Mouse (Mus musculus) layer of hippocampus, adult 2 months (tissue): ENCODE measurements around the gene Rps6kb2. TPM values are rescaled to one million over a fixed set of nuclear protein-coding genes. Genes with fewer than 3 reads are reported as not detected.

Source experiments
- DNase-seq, 2 experiments: peaks; one replicate each; pipeline ENCODE4 v3.0.0; 2022; ENCODE audit warnings: low spot score in 2 of 2
- H3K27ac ChIP-seq: fragments of 200-600 bp; 2 replicates; pipeline ENCODE4 v1.8.1; 2022
- H3K4me3 ChIP-seq: fragments of 200-600 bp; 2 replicates; pipeline ENCODE4 v1.8.1; 2022; ENCODE audit warnings: mild to moderate bottlenecking
- CTCF ChIP-seq: fragments of 200-600 bp; conservative IDR thresholded peaks from 2 replicates; pipeline ENCODE4 v1.8.1; 2022; ENCODE audit warnings: antibody characterized with exemption, mild to moderate bottlenecking, moderate library complexity
- total RNA-seq, 2 experiments: library from RNA; stranded (reverse); gene quantifications; 2 replicates each; pipeline ENCODE4 v1.2.3; 2021

Rps6kb2 gene
- total RNA-seq, 2 experiments from 2014 or later = 42.5 to 47.9 TPM

DNA sequence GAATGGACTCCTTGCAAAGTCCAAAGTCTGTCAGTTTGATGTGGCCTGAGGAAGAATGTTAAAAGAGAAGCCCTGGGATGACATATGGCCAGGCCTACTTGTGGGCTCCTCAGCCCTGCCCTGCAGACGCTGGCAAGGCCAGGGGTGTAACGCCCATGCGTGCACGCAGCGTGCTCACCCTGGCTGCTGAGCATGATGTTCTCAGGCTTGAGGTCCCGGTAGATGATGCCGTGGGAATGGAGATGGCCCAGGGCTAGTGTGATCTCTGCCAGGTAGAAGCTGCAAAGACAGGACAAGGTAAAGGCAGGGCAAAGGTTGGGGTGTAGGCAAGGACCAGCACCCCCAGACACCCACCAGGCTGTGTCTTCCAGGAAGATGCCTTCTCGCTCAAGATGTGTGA lies 4.1 kb downstream of the Rps6kb2 start:
- Histone ChIP-seq H3K27ac (no peak overlapping the region), H3K4me3 (no peak overlapping the region)
- no peak for DNase-seq
- TF ChIP-seq CTCF = no peak

DNA sequence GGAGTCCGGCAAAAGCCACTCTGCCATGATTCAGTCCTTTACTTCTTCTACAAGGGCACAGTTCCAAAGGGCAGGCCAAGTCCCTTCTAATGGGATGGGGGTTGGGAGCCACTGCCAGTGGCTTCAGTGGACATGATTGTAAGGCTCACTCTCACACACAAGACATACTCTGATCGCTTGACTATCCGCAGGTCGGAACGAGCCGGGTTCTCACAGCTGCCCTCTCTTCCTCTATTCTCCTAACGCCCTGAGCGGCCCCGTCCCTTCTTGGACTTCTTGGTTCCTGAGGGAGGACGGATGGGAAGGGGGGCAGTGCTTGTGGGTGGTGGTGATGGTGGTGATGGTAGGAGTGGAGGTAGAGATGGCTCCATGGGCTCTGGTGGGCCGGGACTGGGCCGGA lies 6.4 kb downstream of the Rps6kb2 start:
- DNase-seq = no peak
- H3K27ac ChIP-seq = no peak overlapping the region
- no peak overlapping the region for H3K4me3 ChIP-seq
- TF ChIP-seq CTCF = no peak

DNA sequence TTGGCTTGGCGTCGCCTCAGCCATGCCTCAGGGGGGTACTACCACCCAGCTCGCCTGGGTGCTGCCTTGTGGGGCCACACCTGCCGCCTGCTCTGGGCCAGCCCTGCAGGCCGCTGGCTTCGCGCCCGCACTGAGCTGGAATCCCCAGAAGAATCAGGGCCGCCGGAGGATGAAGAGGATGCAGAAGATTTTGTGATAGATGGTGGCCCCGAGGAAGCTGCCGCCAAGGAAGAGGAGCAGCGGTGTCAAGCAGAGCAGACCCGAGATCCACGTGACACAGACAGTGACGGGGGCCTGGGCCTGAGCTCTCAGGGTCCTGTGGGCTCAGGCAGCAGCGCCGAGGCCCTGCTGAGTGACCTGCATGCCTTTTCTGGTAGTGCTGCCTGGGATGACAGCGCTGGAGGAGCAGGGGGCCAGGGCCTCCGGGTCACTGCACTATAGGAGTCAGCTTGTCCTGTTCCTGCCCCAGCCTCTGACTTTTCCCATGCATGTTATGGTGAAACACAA lies 7.0 kb downstream of the Rps6kb2 start:
- H3K27ac ChIP-seq = peak overlapping the region; percentile 23; the same call in 1 of the 2 replicates
- H3K4me3 ChIP-seq = no peak overlapping the region
- TF ChIP-seq CTCF = no peak
- DNase-seq = no peak

DNA sequence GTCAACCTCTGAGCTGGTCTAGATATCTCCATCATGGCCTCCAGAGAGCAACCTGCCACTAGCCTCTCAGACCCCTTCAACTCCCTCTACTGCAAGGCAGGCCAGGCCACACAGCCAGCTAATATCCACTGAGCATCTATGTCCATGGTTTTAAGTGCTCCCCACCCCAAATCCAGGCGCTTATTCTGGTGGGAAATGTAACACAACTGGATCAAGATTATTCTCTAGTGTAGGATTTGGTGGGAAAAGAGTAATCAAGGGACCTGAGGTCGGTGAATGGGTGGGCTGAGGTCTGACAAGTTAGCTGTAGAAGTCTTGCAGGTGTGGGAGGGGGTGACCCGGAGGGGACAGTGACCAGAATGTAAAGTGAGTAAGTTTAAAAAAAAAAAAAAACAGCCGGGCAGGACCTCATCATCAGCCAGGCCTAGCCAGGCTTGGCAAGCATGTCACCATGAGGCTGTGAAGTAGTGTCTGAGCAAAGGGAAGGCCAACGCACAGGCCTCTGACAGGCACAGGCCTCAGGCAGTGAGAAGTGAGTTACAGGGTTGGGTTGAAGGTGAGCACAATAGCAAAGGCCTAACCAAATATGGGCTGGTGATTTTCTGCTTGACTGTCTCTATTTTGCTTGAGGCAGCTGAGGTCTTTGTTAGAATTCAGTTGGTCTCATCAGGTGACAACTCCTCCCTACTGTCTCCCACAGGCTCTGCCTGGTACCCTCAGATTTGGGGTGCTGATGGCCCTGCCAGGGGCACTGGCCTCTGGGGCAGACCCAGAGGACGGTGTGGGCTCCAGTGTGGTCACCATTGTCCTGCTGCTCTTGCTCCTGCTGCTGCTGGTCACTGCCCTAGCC lies 7.7 kb downstream of the Rps6kb2 start:
- Histone ChIP-seq H3K4me3 (no peak overlapping the region), H3K27ac (peak overlapping the region; percentile 32)
- no peak for TF ChIP-seq CTCF
- DNase-seq = no peak

DNA sequence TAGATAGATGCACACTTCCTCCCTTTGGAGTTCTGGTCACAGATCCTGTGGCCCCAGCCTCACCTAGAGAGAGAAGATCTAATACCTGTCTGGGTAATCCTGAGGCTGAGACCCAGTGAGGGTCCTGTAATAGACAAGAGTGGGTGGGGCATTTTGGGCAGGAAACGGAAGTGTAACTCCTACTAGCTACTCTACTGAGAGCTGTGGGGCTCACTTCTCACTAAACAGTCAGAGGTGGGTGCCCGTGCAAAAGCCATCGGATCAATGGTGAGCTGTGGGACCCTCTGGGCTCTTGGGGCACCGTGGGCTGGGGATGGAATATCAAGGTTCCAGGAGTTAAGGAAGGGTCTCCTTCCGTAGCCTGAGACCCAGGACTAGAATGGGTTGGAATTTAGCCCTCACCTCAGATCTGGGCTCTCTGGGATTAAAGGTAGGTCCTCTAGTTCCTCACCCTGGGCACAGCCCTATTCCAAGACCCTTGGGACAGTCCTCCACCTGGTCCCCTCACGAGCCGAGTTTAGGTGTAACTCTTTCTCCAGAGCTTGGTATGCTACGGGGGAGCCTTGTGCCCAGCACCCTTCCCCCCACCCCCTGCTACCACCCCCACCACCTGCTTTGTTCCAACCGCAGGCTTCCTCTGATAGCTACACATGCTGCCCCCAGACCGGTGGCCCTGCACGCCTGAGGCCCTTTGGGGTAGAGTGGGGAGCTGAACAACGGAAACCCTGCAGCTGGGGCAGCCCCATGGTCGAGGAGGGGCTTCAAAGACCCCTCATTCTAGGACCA lies 8.5 kb downstream of the Rps6kb2 start:
- DNase-seq = no peak
- Histone ChIP-seq H3K4me3 (no peak overlapping the region), H3K27ac (peak overlapping the region; percentile 32)
- TF ChIP-seq CTCF = no peak

DNA sequence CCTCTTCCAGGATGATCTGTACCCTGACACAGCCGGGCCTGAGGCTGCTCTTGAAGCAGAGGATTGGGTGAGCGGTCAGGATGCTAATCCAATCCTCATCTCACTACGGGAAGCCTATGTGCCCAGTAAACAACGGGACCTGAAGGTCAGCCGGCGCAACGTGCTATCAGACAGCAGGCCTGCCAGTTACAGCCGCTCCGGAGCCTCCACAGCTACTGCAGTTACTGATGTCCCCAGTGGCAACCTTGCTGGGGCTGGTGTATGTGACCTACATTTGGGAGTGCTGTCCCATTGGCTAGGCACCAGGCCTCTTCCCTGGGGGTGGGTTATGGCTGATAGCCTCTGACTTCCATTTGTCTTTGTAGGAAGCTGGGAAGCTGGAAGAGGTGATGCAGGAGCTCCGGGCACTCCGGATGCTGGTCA lies 9.9 kb downstream of the Rps6kb2 start, which contains the start of gene Ptprcap:
Ptprcap (plus strand) TSS at position 373 of the 423 bp plus-strand sequence.
- Histone ChIP-seq H3K4me3 (no peak within 1 kb of the TSS), H3K27ac (peak within 1 kb of the TSS; percentile 48)
- TF ChIP-seq CTCF = no peak
- DNase-seq = no peak

DNA sequence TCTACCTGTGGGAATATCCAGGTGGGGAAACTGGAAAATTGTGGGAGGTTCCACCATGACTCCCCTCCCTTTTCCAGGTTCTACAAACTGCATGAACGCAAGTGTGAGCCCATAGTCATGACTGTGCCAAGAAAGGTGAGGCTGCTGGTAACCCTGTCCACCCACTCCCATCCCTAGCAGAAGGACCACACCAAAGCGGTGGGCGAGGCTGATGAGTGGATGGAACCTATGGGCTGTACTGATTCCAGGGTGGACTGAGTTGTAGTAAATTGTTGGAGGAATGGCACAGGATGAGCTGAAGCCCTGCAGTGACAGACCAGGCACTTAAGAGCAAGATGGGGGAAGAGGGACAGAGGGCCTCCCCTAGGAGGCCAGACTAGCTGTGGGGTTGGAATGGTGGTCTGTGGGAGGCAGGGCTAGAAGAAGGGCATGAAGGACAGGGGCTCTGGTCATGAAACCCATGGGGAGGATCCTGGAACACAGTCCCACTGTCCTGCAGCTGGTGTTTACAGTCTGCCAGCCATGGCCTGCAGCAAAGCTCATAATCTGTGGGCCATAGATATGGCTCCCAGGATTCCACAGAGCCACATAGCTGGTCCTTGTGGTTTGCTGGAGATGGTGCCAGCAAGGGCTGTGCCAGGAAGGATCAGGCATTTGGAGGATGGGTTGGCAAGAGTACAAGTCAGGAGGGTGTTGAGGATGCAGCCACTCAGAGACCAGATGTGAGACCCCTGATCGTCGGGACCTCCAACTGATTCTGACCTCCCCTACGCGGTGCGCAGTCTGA lies 10.5 kb downstream of the Rps6kb2 start:
- TF ChIP-seq CTCF = no peak
- DNase-seq = no peak
- Histone ChIP-seq H3K27ac (peak overlapping the region; percentile 48; the same call in 1 of the 2 replicates), H3K4me3 (no peak overlapping the region)

DNA sequence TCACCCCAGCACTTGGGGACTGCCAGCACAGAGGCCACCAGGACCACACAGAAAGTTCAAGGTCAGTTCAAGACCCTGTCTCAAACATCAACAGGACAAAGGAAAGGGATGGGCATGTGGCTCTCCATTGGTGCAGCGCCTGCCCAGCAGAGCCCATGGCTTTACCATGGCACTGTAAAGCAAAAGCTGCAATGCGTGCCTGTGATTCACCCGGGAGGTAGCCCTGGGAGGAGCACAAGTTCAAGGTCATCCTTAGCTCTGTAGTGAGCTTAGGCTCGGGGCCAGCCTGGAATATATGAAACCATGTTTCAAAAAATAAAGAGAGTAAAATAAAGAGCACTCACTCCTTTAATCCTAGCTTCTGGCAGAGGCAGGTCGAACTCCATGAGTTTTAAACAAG lies 11.3 kb downstream of the Rps6kb2 start:
- no peak overlapping the region for H3K27ac ChIP-seq
- H3K4me3 ChIP-seq = no peak overlapping the region
- no peak for DNase-seq
- no peak for TF ChIP-seq CTCF

DNA sequence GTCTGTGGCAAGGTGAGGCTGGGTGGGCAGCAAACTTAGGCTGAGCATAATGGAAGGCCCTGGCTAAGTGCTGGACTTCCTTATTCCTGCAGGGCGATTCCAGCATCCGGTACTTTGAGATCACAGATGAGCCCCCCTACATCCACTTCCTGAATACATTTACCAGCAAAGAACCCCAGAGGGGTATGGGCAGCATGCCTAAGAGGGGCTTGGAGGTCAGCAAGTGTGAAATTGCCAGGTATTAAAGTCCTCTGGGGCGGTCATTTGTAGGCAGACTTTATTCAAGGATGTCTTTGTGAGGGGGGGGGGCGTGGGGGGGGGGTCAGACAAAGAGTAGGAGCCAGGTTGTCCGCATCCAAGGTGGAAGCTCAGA lies 11.7 kb downstream of the Rps6kb2 start:
- TF ChIP-seq CTCF = no peak
- H3K27ac ChIP-seq = no peak overlapping the region

DNA sequence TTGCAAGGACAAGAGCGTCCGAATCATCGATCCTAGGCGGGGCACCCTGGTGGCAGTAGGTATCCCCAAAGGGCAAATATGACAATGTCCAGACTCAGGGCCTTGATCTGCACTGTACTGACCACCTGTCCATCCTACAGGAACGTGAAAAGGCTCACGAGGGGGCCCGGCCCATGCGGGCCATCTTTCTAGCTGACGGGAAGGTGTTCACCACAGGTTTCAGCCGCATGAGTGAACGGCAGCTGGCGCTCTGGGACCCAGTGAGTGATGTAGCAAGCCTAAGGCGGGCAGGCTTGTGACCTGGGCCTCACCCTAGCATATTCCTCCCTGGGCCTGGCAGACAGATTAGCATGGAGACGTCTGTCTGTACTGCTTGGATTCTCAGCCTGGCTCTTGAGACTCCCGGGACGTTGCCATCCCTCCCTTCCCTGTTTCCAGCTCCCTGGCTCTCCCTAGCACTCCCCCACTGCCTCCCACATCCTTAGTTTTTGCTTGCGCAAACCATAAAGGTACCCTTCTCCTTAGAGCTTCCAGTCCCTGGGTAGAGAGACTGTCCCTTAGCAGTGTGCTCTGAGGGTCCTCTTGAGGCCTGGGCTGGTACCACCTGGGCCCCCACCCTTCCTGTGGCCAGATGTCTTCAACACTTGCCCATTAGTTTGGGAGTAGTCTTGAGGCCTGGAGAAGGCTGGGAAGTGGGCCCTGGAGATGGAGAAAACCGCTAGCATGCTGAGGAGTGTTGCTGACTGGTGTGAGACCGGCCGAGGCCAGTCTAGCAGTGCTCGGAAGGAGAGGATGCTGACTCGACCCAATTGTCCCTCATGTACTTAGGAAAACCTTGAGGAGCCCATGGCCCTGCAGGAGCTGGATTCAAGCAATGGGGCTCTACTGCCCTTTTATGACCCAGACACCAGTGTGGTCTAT lies 12.3 kb downstream of the Rps6kb2 start:
- Histone ChIP-seq H3K4me3 (no peak overlapping the region), H3K27ac (no peak overlapping the region)
- no peak for DNase-seq
- no peak for TF ChIP-seq CTCF

More for the DNA sequence above, 11.7 kb downstream of the Rps6kb2 start:
- H3K4me3 ChIP-seq = no peak overlapping the region
- DNase-seq = no peak

DNA sequence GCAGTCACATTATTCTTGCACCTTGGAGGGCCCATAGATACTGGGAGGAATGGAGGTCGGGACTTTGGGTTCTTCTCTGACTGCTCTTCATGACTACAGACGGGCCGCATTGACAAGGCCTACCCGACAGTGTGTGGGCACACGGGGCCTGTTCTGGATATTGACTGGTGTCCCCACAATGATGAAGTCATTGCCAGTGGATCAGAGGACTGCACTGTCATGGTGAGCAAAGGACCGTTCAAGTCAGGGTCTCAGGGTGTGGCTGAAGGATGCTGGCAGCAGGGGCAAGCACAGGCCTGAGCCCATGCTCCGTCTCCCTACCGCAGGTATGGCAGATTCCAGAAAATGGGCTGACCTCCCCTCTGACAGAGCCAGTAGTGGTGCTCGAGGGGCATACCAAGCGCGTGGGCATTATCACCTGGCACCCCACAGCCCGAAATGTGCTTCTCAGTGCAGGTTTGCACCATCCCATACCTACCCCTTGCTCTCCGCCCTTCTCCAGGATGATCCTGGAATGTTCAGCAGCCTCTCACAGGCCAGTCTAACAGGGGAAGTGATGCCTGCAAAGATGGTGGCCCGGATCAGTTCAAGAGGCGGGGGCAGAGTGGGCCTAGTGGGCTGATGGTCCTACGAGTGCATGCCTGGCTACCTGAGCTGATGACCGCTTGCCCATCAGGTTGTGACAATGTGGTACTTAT lies 13.2 kb downstream of the Rps6kb2 start:
- no peak for DNase-seq
- Histone ChIP-seq H3K4me3 (peak overlapping the region; percentile 90; the same call in 1 of the 2 replicates), H3K27ac (no peak overlapping the region)
- no peak for TF ChIP-seq CTCF
